Mouse (Mus musculus): ENCODE data around the gene Fam229a. TPM values are rescaled to one million over a fixed set of nuclear protein-coding genes. Genes with fewer than 3 reads are reported as not detected.

Gene Fam229a
- total RNA-seq, 2 experiments from 2014 or later = 0.66 TPM; not detected in 1

DNA sequence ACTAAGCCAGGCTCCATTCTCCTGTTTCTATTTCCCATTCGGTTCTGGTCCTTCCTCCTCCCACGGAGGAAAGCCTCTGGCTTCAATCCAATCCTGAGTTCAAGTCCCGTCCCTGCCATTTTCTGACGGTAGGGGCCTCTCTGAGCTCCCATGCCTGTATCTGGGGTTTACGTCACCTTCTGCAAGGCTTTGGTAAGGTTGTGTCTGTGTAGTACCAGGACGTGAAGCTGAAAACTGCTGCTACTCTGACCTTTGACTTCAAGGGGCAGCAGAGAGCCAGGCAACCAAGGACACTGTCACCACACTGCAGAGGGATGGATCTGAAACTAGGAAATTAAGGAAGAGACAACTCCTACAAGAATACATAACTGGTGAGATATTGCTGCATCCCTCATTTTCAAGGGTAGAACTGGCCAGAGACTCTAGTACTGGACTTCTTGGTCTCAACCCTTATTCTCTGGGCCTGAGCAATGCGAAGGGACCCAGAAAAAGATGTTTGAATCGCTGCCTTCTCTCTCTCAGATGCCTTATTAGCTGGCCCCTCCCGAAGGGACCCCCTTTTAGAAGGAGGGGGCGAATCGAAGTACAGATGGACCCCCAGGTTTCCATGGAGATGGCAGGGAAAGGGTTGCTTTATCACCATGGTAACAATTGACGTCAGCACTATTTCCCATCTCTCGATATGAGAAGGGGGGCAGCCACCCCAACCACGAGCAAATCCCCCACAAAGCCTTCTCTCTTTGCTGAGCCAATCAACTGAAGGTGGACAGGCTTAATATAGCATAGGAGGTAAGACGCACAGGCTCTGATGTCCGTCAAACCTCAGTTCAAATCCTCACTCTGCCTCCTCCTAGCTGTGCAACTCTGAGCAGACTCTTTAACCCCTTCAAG is 4.9 kb downstream of the Fam229a start:
- DNase-seq (ENCODE audit: low spot score in 2 of 2) = no peak

- DNase-seq (ENCODE audit: low spot score in 2 of 2) = no peak
Measured at GRCm38 (mm10) chr4:129496631-129497030, 5.6 kb downstream of the Fam229a start.

DNA sequence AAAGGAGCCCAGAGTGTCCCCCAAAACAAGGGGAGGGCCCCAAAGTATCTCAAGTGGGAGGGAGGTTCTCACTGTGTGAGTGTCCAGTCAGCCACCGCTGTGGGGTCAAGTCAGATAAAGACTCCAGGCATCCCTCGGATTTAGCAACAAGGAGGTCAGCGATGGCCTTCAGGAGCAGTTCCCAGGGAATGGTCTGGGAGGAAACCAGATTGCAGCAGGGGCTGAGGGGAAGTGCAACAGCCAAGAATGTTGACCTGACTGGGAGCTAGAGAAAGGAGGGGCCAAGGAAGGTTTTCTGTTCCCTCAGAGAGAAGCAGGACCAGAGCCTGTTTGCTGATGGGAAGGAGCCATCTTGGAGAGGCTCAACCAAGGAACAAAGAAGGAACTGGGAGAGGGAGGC is 8.0 kb downstream of the Fam229a start:
- DNase-seq (ENCODE audit: low spot score in 2 of 2) = no peak

DNA sequence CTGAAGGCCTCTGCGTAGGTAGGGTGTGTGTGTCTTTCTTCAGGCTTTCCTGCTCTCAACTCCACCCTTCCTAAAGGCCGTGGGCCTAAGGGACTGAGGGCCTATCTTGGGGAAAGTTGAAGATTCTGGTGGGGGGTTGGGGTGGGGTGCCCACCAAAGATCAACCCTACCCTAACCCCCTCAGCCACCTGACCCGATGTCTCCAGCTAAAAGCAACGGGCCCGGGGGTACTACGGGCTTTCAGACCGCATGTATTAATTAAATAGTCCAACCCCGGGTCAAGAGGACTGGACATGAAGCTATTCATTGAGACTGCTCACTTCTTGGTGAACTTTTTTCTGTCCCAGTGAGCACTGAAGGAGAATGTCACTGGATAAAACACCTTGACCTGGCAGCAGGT is 9.0 kb downstream of the Fam229a start:
- no peak for DNase-seq (ENCODE audit: low spot score in 2 of 2)

DNA sequence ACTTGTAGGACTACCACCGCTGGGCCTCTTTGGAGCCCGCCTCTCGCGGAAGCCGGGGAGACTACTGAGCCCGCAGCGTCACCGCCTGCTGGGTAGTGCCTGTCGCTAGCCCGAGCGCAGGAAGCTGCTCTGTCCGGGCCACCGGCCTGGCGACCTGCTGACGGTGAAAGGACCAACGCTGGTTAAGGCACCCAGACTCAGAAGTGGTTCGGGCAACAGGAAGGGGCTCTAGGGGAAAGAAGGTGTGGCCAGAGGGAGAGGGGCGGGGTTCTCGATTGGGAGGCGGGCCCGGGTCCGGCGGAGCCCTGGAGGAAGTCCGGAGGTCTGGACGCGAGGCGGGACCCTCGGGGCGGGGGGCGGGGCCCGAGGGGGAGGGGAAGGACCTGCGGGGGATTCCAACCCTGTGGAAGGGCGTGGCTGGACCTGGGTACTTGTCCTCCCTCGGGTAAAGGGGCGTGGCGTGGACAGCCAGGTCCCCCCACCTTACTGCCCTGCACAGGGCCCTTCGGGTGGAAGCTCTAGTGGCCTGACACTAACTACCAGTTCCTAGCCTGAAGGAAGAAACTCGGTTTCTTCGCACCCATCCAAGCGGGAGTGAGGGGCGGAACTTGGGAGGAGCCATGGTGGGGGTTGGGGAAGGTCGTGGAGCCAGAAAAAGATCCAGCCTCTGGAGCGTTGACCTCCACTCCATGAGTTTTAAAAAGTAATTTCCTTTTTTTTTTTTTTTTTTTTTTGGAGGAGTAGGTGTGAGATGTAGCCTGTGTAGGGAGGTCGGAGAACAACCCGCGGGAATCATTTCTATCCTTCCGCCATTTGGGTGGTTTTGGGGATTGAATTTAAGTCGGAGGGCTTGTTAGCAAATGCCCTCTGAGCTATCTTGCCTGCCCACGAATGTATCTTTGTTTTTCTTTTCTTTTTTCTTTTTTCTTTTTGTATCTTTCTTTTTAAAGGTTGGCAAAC is 9.9 kb downstream of the Fam229a start:
- peak; percentile 42 to 43 for DNase-seq (ENCODE audit: low spot score in 2 of 2)

DNA sequence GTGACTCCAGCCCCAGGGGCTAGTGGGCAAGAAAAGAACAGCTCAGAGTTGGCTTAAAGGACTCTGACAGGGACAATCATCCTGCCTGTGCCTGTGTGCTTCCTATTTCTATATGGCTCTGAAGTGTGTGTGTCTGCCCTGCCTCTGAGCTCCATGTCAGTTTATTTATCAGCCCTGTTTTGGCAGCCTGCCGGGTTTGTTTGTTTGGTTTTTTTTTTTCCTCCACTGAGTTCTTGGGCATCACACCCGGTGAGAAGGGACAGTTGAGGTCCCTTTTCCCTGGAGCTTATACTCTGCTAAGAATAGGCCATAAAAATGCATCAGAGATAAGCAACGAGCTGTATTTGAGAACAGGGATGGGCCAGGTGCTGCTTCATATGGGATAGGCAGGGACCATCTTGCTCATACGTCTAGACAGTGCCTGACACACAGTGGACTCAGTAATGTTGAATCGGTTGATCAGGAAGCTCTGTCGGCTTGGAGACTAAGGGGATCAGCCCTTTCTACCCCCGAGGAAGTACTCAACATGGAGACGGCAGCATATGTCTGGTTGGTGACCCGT is 11.4 kb downstream of the Fam229a start:
- no peak for DNase-seq (ENCODE audit: low spot score in 2 of 2)

GRCm38 (mm10) chr4:129502901-129503444 is 12.0 kb downstream of the Fam229a start:
- no peak for DNase-seq (ENCODE audit: low spot score in 2 of 2)

GRCm38 (mm10) chr4:129505511-129505910 is 14.5 kb downstream of the Fam229a start:
- no peak for DNase-seq (ENCODE audit: low spot score in 2 of 2)

DNA sequence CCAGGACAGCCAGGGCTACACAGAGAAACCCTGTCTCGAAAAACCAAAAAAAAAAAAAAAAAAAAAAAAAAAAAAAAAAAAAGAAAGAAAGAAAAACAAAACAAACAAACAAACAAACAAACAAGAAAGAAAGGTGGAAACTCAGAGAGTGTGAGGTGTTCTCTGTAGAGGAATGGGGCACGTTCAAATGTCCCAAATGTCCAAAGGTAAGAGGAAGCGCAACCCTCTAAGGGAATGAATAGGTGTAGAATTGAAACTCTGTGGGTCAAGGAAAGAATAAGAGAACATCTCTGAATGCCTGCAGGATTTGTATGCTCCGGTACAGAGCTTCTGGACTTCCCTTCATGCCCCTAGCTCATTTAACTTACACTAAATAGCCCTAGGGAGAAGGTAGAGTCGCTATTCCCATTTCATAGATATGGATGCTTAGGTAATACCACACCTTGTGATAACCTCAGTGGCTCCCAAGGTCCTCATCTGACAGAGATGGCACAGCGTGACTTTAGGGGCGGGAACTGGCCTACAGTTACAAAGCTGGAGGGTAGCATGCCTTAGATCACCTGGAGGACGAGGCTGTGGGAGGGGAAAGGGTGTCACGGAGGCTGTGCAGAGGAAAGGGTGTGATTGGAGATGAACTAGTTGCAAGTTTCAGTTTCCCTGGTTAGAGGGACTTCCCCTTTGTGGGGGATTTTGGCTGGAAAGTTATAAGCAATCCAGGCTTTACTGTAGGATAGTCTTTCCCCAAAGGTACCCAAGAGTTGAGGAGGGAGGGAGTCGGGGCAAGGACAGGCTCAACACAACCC is 16.6 kb downstream of the Fam229a start:
- no peak for DNase-seq (ENCODE audit: low spot score in 2 of 2)

DNA sequence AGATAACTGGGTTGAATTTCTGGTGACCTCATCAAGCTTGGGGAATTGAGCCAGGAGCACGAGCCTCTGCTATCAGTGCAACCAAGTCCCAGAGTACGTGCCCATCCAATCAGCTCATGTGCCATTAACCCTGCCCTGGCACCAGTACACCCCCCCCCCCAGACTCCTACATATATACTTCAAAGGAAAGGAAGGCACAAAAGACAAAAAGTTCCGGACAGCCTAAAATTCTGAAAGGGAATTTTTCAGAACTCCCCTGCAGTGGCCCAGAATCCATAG is 17.2 kb downstream of the Fam229a start:
- DNase-seq (ENCODE audit: low spot score in 2 of 2) = no peak

DNA sequence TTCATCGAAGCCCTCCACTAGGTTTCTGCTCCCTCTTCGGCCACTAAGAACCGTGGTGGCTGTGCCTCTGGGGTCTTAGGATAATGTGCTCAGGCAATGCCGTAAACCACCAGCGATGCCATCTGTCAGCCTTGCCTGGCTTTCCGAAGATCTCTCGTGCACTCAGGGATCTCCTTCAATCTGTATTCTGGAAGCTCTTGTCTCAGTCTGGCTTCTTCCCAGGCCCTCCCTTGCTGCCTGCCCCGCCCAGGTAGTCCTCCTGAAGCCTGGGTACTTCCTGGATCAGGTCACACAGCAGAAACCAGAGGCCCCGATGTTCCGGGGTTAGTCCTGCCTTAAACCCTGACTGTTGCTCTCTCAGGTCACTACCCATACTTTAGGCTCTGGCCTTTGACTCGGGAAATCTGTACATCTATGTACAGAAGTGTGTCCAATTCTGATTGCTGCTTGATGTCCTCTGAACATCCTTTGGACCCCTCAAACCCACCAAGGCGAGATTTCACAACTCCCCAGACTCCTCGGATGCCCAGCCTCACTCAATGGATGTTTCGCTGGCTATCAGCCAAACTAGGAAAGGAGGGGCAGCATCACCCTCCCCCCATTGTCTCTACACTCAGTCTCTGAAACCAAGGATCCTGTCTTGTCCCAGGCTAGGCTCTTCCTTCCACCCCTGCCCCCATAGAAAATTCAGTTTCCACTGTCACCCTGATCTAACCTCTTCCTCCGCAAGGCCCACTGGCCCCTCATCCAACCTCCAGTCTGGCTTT is 18.0 kb downstream of the Fam229a start:
- no peak for DNase-seq (ENCODE audit: low spot score in 2 of 2)

- DNase-seq (ENCODE audit: low spot score in 2 of 2) = no peak
Measured at GRCm38 (mm10) chr4:129509650-129510049, 18.7 kb downstream of the Fam229a start.

DNA sequence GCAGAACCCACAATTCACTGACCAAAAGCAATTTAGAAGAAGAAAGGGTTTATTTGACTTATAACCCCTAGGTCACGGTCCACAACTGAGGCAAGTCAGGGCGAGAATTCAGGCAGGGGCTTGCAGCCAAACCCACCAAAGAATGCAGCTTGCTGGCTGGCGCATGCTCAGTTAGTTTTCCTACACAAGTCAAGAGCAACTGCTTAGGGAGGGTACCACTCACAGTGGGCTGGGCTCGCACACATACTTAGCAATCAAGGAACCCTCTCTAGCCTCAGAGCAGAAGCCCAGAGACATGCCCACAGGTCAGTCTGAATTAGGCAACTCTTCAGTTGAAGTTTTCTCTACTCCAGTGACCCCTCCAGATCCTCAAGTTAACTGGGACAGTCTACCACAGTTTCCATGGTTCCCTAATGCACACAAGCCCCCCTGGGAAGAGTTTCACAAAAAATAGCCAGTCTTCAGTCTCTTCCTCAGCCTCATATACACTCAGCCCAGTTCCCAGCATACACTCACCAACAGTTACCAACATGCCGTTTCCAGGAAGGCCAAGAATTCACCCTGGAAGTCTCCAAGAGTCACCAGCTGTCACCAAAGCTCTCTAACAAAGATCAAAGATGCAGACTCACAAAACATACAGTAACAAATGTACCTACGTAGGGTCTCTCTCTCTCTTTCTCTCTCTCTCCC is 19.9 kb downstream of the Fam229a start:
- no peak for DNase-seq (ENCODE audit: low spot score in 2 of 2)

- no peak for DNase-seq (ENCODE audit: low spot score in 2 of 2)
Measured at GRCm38 (mm10) chr4:129511413-129512096, 20.6 kb downstream of the Fam229a start.

- peak; percentile 43 to 44 for DNase-seq (ENCODE audit: low spot score in 2 of 2)
Measured at GRCm38 (mm10) chr4:129513086-129513767, 22.2 kb downstream of the Fam229a start, which contains the start of gene Marcksl1. Marcksl1 (plus strand) TSS chr4:129513581.

- no peak for DNase-seq (ENCODE audit: low spot score in 2 of 2)
Measured at GRCm38 (mm10) chr4:129513891-129514290, 22.9 kb downstream of the Fam229a start.

GRCm38 (mm10) chr4:129514300-129514898 is 23.4 kb downstream of the Fam229a start:
- DNase-seq (ENCODE audit: low spot score in 2 of 2) = no peak

DNA sequence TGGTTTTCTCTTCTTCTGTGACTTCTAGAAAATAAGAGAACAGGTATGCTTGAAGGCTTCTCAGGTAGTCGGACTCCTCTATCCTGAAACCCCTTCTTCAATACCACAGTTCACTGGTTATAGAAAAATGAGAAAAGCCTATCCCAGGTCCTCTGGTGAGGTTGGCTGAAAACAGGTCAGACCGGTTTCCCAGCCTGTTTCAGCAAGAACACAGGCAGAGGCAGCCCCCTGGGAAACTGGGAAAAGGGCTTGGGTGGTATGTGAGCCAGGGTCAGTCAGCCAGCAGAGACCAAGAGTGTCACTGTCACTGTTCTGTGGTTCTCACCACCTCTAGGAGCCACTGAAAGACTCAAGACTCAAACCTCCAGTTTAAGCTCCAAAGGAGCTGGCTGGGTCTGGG is 25.9 kb downstream of the Fam229a start:
- DNase-seq (ENCODE audit: low spot score in 2 of 2) = no peak

All from left cerebral cortex, adult 18-20 months (tissue).